Mouse (Mus musculus) C2C12 (cell line): ENCODE measurements at regions not wholly inside any gene's neighbourhood (a gene's known extent, or its start where the extent isn't known, plus 50 kb on each side); places are given as distances from the start of the nearest gene placed in this dataset.

Source experiments
- CEBPB ChIP-seq: IDR thresholded peaks from one replicate; pipeline ENCODE4 v1.6.1; 2011; ENCODE audit warnings: low read depth, mild to moderate bottlenecking, control low read depth, moderate library complexity
- CTCF ChIP-seq: IDR thresholded peaks from one replicate; pipeline ENCODE4 v1.5.1; 2011; ENCODE audit not compliant: control insufficient read depth, insufficient read depth, insufficient read length
- FOSL1 ChIP-seq: IDR thresholded peaks from one replicate; pipeline ENCODE4 v1.8.0; 2011; ENCODE audit warnings: mild to moderate bottlenecking, low read length; ENCODE audit not compliant: poor library complexity, insufficient read depth, severe bottlenecking
- MAX ChIP-seq: IDR thresholded peaks from one replicate; pipeline ENCODE4 v1.6.1; 2011; ENCODE audit warnings: mild to moderate bottlenecking, control low read depth
- MYOD1 ChIP-seq: IDR thresholded peaks from one replicate; pipeline ENCODE4 v1.6.1; 2011; ENCODE audit warnings: low read depth; ENCODE audit not compliant: control insufficient read depth, insufficient read length
- MYOG ChIP-seq: IDR thresholded peaks from one replicate; pipeline ENCODE4 v1.6.1; 2011; ENCODE audit not compliant: control insufficient read depth, insufficient read length; ENCODE audit errors: extremely low read depth
- USF1 ChIP-seq: IDR thresholded peaks from one replicate; pipeline ENCODE4 v1.6.1; 2011; ENCODE audit warnings: low read depth, mild to moderate bottlenecking, control low read depth, moderate library complexity

DNA sequence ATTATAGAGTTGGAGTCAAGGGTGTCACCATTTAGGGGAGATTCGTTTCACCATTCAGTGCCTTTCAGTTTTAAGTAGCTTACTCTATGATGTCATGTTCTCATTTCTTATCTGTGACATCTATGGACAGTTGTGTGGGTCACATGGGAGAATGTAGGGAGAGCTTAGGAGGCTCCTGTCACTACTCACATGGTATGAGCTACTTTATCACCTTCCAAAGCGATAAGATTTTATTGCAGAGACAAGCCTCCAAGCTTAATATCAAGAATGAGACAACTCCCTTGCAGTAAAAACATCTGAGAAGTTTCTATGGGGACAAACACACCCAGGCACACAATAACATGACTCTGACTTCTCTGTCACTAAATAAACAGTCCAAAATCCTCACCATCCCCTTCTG, 270.1 kb downstream of the Klf6 start:
- TF ChIP-seq CTCF: no peak
- no peak for TF ChIP-seq USF1
- TF ChIP-seq MYOG: no peak
- TF ChIP-seq MAX: no peak
- no peak for TF ChIP-seq MYOD1
- no peak for TF ChIP-seq CEBPB
- TF ChIP-seq FOSL1: no peak
